Mouse (Mus musculus) C2C12 (cell line): ENCODE data around the gene Hspbp1.

Experiments
- CEBPB ChIP-seq: IDR thresholded peaks from one replicate; pipeline ENCODE4 v1.6.1; 2011; ENCODE audit warnings: low read depth, mild to moderate bottlenecking, control low read depth, moderate library complexity
- CTCF ChIP-seq: IDR thresholded peaks from one replicate; pipeline ENCODE4 v1.5.1; 2011; ENCODE audit not compliant: control insufficient read depth, insufficient read depth, insufficient read length
- FOSL1 ChIP-seq: IDR thresholded peaks from one replicate; pipeline ENCODE4 v1.8.0; 2011; ENCODE audit warnings: mild to moderate bottlenecking, low read length; ENCODE audit not compliant: poor library complexity, insufficient read depth, severe bottlenecking
- MAX ChIP-seq: IDR thresholded peaks from one replicate; pipeline ENCODE4 v1.6.1; 2011; ENCODE audit warnings: mild to moderate bottlenecking, control low read depth
- MYOD1 ChIP-seq: IDR thresholded peaks from one replicate; pipeline ENCODE4 v1.6.1; 2011; ENCODE audit warnings: low read depth; ENCODE audit not compliant: control insufficient read depth, insufficient read length
- MYOG ChIP-seq: IDR thresholded peaks from one replicate; pipeline ENCODE4 v1.6.1; 2011; ENCODE audit not compliant: control insufficient read depth, insufficient read length; ENCODE audit errors: extremely low read depth
- USF1 ChIP-seq: IDR thresholded peaks from one replicate; pipeline ENCODE4 v1.6.1; 2011; ENCODE audit warnings: low read depth, mild to moderate bottlenecking, control low read depth, moderate library complexity

- TF ChIP-seq CTCF: no peak
- TF ChIP-seq MAX: no peak
- no peak for TF ChIP-seq USF1
- no peak for TF ChIP-seq CEBPB
- no peak for TF ChIP-seq MYOD1
- TF ChIP-seq MYOG: no peak
- TF ChIP-seq FOSL1: no peak
These were observed 34.4 kb upstream of the Hspbp1 start for GRCm38 (mm10) chr7:4719276-4719675.
